Mouse (Mus musculus): ENCODE measurements around the gene Tmem198.

DNA sequence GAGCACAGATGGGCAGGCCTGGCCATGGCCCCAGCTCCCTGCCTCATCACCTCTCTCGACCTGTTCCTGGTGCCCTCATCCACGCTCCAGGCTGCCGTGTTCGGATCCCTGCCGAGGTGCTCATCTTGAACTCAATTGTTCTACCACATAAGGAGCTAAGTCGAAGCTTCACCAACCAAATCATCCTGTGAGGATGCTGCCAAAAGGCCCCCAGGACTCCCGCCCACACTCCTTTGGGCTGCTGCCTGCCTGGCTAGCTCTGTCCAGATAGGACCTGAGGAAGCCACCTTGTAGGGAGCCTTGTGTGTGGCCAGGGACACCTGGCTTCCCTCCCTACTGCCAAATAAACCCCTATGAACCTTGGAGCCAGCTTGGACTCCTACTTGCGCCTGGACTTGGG is 36.5 kb upstream of the Tmem198 start:
- TF ChIP-seq GATA1 (IDR thresholded peaks at IDR 0.05; ENCODE audit: low read length) (no peak), TAL1 (IDR thresholded peaks at IDR 0.05; ENCODE audit: low read length) (no peak)
